28 mouse cellular contexts compared by ENCODE assay signal in the genomic region with DNA sequence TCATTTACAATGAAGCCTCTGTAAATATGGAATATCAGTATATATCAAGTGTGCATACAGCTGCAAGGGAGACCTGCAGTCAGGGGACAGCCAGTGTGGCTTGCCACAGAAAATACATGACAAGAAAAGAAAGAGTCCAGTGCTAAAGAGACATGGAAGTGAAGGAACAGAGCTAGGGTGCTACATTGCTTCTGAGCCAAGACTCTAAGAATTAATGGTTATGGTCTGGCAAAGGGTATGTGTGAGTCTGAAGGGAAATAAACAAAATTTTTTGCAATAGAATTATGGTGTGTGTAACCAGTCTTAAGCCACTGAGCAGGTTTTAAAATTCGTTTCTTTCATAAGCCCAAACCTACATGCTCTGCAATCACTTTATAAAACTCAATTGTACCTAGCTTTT.
"Had no signal": no experiment of that assay in that cellular context is flagged by ENCODE, and none has a peak within 500 bp of the region (broad histone marks: within the 10 kb centered on the region; RNA-seq: fewer than 3 reads in every experiment).

No protein-coding gene starts in this region.

- H3K4me1 ChIP-seq: embryonic facial prominence, embryonic 10.5 days; embryonic facial prominence, embryonic 12.5 days; embryonic facial prominence, embryonic 15.5 days; forebrain, embryonic 12.5 days; forebrain, embryonic 15.5 days had no signal

- H3K4me2 ChIP-seq: embryonic facial prominence, embryonic 12.5 days; embryonic facial prominence, embryonic 13.5 days; embryonic facial prominence, embryonic 15.5 days; forebrain, embryonic 12.5 days; forebrain, embryonic 13.5 days; forebrain, embryonic 15.5 days had no signal

- H3K27ac ChIP-seq: embryonic facial prominence, embryonic 10.5 days; embryonic facial prominence, embryonic 12.5 days; embryonic facial prominence, embryonic 13.5 days; embryonic facial prominence, embryonic 15.5 days; forebrain, embryonic 10.5 days; forebrain, embryonic 12.5 days; forebrain, embryonic 13.5 days; forebrain, embryonic 15.5 days; gastrocnemius, adult 2 months had no signal

- H3K27me3 ChIP-seq: embryonic facial prominence, embryonic 12.5 days; embryonic facial prominence, embryonic 13.5 days; embryonic facial prominence, embryonic 15.5 days; forebrain, embryonic 12.5 days; forebrain, embryonic 13.5 days; forebrain, embryonic 15.5 days had no signal

- H3K9me3 ChIP-seq: embryonic facial prominence, embryonic 10.5 days; embryonic facial prominence, embryonic 12.5 days; embryonic facial prominence, embryonic 13.5 days; embryonic facial prominence, embryonic 15.5 days; forebrain, embryonic 10.5 days; forebrain, embryonic 12.5 days; forebrain, embryonic 13.5 days; forebrain, embryonic 15.5 days had no signal

- ATAC-seq: forebrain, embryonic 13.5 days; forebrain, embryonic 14.5 days; forebrain, embryonic 15.5 days; forebrain, embryonic 16.5 days; forebrain, postnatal 0 days had no signal

- DNase-seq: cerebellum, adult 18-20 months; cerebellum, adult 2 months; cerebellum, adult 8-10 months; cerebellum, adult 9-10 months; cerebellum, adult 9-11 months; cerebellum, postnatal 10 days; cerebellum, postnatal 14 days; cerebellum, postnatal 25 days; cerebellum, postnatal 36 days; embryo, embryonic 11 days; forebrain, postnatal 0 days; gastrocnemius, adult 2 months; gastrocnemius, postnatal 10 days; gastrocnemius, postnatal 14 days; gastrocnemius, postnatal 25 days; gastrocnemius, postnatal 36 days; heart, adult 18-20 months had no signal

- H3K36me3 ChIP-seq: embryonic facial prominence, embryonic 10.5 days; embryonic facial prominence, embryonic 12.5 days; embryonic facial prominence, embryonic 13.5 days; embryonic facial prominence, embryonic 15.5 days; forebrain, embryonic 10.5 days; forebrain, embryonic 12.5 days; forebrain, embryonic 15.5 days had no signal

- H3K4me3 ChIP-seq: embryonic facial prominence, embryonic 10.5 days; embryonic facial prominence, embryonic 12.5 days; embryonic facial prominence, embryonic 13.5 days; embryonic facial prominence, embryonic 15.5 days; erythroblast, embryonic 14.5 days; forebrain, embryonic 10.5 days; forebrain, embryonic 12.5 days; forebrain, embryonic 13.5 days; forebrain, embryonic 15.5 days; gastrocnemius, adult 2 months had no signal

- H3K9ac ChIP-seq: embryonic facial prominence, embryonic 12.5 days; embryonic facial prominence, embryonic 13.5 days; embryonic facial prominence, embryonic 15.5 days; forebrain, embryonic 12.5 days; forebrain, embryonic 13.5 days; forebrain, embryonic 15.5 days; forebrain, postnatal 0 days had no signal
